Mouse (Mus musculus) effector memory CD4-positive, alpha-beta T cell, adult 7 months (primary cell): ENCODE data around the gene Chst7. TPM values are rescaled to one million over a fixed set of nuclear protein-coding genes. Genes with fewer than 3 reads are reported as not detected.

Experiments
- polyA plus RNA-seq: library from polyadenylated mRNA; unstranded; fragments of 100-300 nt; shearing (Covaris generic); gene quantifications from one replicate; pipeline ENCODE4 v1.2.1, GENCODE M21; 2017

Gene Chst7
- not detected for polyA plus RNA-seq

GRCm38 (mm10) chrX:20059381-20059971, at the start of gene Chst7:
Chst7 (plus strand) TSS chrX:20059560.

Other genes with a start within 250 kb of the Chst7 start
- gene Slc9a7, start 232.2 kb downstream of the Chst7 start, polyA plus RNA-seq, result 50.2 TPM